Mouse (Mus musculus): ENCODE measurements around the gene Mcub. TPM values are rescaled to one million over a fixed set of nuclear protein-coding genes. Genes with fewer than 3 reads are reported as not detected.

Gene Mcub
- total RNA-seq, 2 experiments from 2014 or later: 1.1 to 1.4 TPM

GRCm38 (mm10) chr3:129953296-129953695 is 16.7 kb downstream of the Mcub start:
- DNase-seq (ENCODE audit: low spot score in 2 of 2): no peak

- DNase-seq (ENCODE audit: low spot score in 2 of 2): no peak
Measured at GRCm38 (mm10) chr3:129949158-129949773, 20.7 kb downstream of the Mcub start.

- DNase-seq (ENCODE audit: low spot score in 2 of 2): no peak
Measured at GRCm38 (mm10) chr3:129948359-129948758, 21.6 kb downstream of the Mcub start.

GRCm38 (mm10) chr3:129946217-129946914 is 23.6 kb downstream of the Mcub start:
- no peak for DNase-seq (ENCODE audit: low spot score in 2 of 2)

- DNase-seq (ENCODE audit: low spot score in 2 of 2): no peak
Measured at GRCm38 (mm10) chr3:129943813-129944212, 26.2 kb downstream of the Mcub start.

GRCm38 (mm10) chr3:129941291-129941690 is 28.7 kb downstream of the Mcub start:
- DNase-seq (ENCODE audit: low spot score in 2 of 2): no peak

- DNase-seq (ENCODE audit: low spot score in 2 of 2): no peak
Measured at GRCm38 (mm10) chr3:129940780-129941179, 29.2 kb downstream of the Mcub start.

- no peak for DNase-seq (ENCODE audit: low spot score in 2 of 2)
Measured at GRCm38 (mm10) chr3:129939058-129939457, 30.9 kb downstream of the Mcub start.

GRCm38 (mm10) chr3:129937848-129938247 is 32.2 kb downstream of the Mcub start:
- no peak for DNase-seq (ENCODE audit: low spot score in 2 of 2)

- DNase-seq (ENCODE audit: low spot score in 2 of 2): no peak
Measured at GRCm38 (mm10) chr3:129936561-129936960, 33.4 kb downstream of the Mcub start.

GRCm38 (mm10) chr3:129932443-129932842 is 37.6 kb downstream of the Mcub start:
- no peak for DNase-seq (ENCODE audit: low spot score in 2 of 2)

- DNase-seq (ENCODE audit: low spot score in 2 of 2): no peak
Measured at GRCm38 (mm10) chr3:129930213-129930778, 39.7 kb downstream of the Mcub start.

- no peak for DNase-seq (ENCODE audit: low spot score in 2 of 2)
Measured at GRCm38 (mm10) chr3:129925861-129926260, 44.1 kb downstream of the Mcub start.

- no peak for DNase-seq (ENCODE audit: low spot score in 2 of 2)
Measured at GRCm38 (mm10) chr3:129923581-129923980, 46.4 kb downstream of the Mcub start.

- DNase-seq (ENCODE audit: low spot score in 2 of 2): peak in 1 of 2 experiments; percentile 41
Measured at GRCm38 (mm10) chr3:129918434-129918833, 51.6 kb downstream of the Mcub start.

- DNase-seq (ENCODE audit: low spot score in 2 of 2): no peak
Measured at GRCm38 (mm10) chr3:129917424-129917823, 52.6 kb downstream of the Mcub start.

- no peak for DNase-seq (ENCODE audit: low spot score in 2 of 2)
Measured at GRCm38 (mm10) chr3:129913241-129913640, 56.8 kb downstream of the Mcub start.

- DNase-seq (ENCODE audit: low spot score in 2 of 2): no peak
Measured at GRCm38 (mm10) chr3:129912025-129912424, 58.0 kb downstream of the Mcub start.

- no peak for DNase-seq (ENCODE audit: low spot score in 2 of 2)
Measured at GRCm38 (mm10) chr3:129904381-129905132, 65.4 kb downstream of the Mcub start.

GRCm38 (mm10) chr3:129903866-129904265 is 66.1 kb downstream of the Mcub start:
- DNase-seq (ENCODE audit: low spot score in 2 of 2): no peak

- no peak for DNase-seq (ENCODE audit: low spot score in 2 of 2)
Measured at GRCm38 (mm10) chr3:129903369-129903768, 66.6 kb downstream of the Mcub start.
